Mouse (Mus musculus): ENCODE measurements around the gene Zbtb25. TPM values are rescaled to one million over a fixed set of nuclear protein-coding genes. Genes with fewer than 3 reads are reported as not detected.

The Zbtb25 gene
- polyA plus RNA-seq, 2 experiments from 2014 or later, result 12.1 to 15.0 TPM

Other genes with a start within 250 kb of the Zbtb25 start
- gene Esr2, start 192.3 kb downstream of the Zbtb25 start, polyA plus RNA-seq (2017; shearing (Covaris generic)), result not detected
- gene Tex21, start 122.9 kb downstream of the Zbtb25 start, polyA plus RNA-seq (2017; shearing (Covaris generic)), result not detected
- gene Mthfd1, start 114.3 kb downstream of the Zbtb25 start, polyA plus RNA-seq (2017; shearing (Covaris generic)), result 10 to 100 TPM; 24.4 to 35.0 TPM
- 1 to 10 TPM; 1.3 to 2.2 TPM for gene Akap5, start 44.7 kb downstream of the Zbtb25 start, polyA plus RNA-seq (2017; shearing (Covaris generic))
- gene Zbtb1, start 664 bp upstream of the Zbtb25 start, polyA plus RNA-seq (2017; shearing (Covaris generic)), result 10 to 100 TPM; 25.6 to 26.1 TPM
- 1 to 10 TPM; 3.8 to 4.8 TPM for gene Hspa2, start 34.6 kb upstream of the Zbtb25 start, polyA plus RNA-seq (2017; shearing (Covaris generic))
- not detected for gene Ppp1r36, start 47.9 kb upstream of the Zbtb25 start, polyA plus RNA-seq (2017; shearing (Covaris generic))
- gene Plekhg3, start 161.3 kb upstream of the Zbtb25 start, polyA plus RNA-seq (2017; shearing (Covaris generic)), result 1 to 10 TPM; 2.5 to 3.7 TPM